In the genomic region with DNA sequence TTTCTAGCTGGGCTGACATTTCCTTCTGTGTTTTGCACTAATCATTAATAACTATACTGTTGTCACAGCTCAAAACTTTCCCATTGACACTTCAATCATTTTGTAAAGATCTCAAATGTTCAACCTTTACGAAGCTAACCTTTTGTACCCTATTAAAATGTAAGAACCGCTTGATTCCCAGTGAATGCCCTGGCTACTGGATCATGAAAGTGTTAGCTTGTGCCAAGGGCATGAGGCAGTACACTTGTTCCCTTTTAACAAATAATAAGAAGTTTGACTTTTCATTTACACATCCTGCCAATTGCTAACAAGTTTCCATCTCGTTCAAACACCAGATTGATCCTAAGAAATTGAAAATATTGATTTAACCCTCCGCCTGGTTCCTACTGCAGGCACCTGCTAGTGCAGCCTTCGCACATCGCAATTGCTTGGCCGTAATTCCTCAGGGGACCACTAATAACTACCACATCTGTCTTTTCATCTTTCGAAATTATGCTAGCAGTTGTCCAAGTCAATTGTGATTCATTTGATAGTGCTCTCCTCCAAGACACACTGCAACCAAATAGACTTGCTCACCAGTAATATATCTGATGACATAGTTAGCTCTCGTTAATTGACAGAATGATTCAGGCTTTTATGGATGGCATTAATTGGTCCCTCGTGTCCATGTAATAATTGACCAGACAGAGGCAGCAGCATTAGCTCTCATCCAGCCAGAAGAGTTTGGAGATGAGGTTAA, we compare ENCODE assay signal across 22 mouse cellular contexts.
A peak's percentile ranks its signal among the peaks of the same experiment; 100 is the strongest.
DNase-seq lines count a peak whose midpoint lies in the region; ATAC-seq lines count a peak whose summit lies in the region.
"Had no signal": no experiment of that assay in that cellular context is flagged by ENCODE, and none has a peak within 500 bp of the region (broad histone marks: within the 10 kb centered on the region; RNA-seq: fewer than 3 reads in every experiment).

No protein-coding gene starts in this region.

- WGBS in forebrain, embryonic 12.5 days: 67% methylated on average over 10 of the region's 10 CpGs
- WGBS in forebrain, embryonic 15.5 days: 56% methylated on average over 10 of the region's 10 CpGs
- WGBS in kidney, embryonic 16.5 days: 81% methylated on average over 10 of the region's 10 CpGs
- WGBS in neural tube, embryonic 13.5 days: 45% methylated on average over 10 of the region's 10 CpGs
- WGBS in neural tube, embryonic 15.5 days: 43% methylated on average over 10 of the region's 10 CpGs

- H3K9me3 ChIP-seq in forebrain, embryonic 12.5 days: no peaks in the 10 kb centered on the region
- no peaks in the 10 kb centered on the region for H3K9me3 ChIP-seq in forebrain, embryonic 15.5 days
- no peaks in the 10 kb centered on the region for H3K9me3 ChIP-seq in kidney, embryonic 16.5 days (ENCODE audit: low read length)
- no peaks in the 10 kb centered on the region for H3K9me3 ChIP-seq in neural tube, embryonic 13.5 days
- no peaks in the 10 kb centered on the region for H3K9me3 ChIP-seq in neural tube, embryonic 15.5 days (replicated peaks)
- H3K9me3 ChIP-seq: embryonic facial prominence, embryonic 15.5 days; limb, embryonic 12.5 days had no signal

- H3K27ac ChIP-seq in forebrain, embryonic 12.5 days: no peak overlapping the region
- no peak overlapping the region for H3K27ac ChIP-seq in forebrain, embryonic 15.5 days (replicated peaks)
- H3K27ac ChIP-seq in kidney, embryonic 16.5 days (ENCODE audit: low read length): no peak overlapping the region
- no peak overlapping the region for H3K27ac ChIP-seq in neural tube, embryonic 13.5 days (replicated peaks)
- H3K27ac ChIP-seq in neural tube, embryonic 15.5 days (replicated peaks): no peak overlapping the region
- H3K27ac ChIP-seq: embryonic facial prominence, embryonic 15.5 days; limb, embryonic 12.5 days; liver, embryonic 14.5 days had no signal

- peaks cover 50% of the 10 kb centered on the region for H3K4me1 ChIP-seq in forebrain, embryonic 12.5 days
- peaks cover 33% of the 10 kb centered on the region for H3K4me1 ChIP-seq in forebrain, embryonic 15.5 days
- H3K4me1 ChIP-seq in kidney, embryonic 16.5 days (ENCODE audit: insufficient read depth, low read length): peaks cover 37% of the 10 kb centered on the region
- peaks cover 64% of the 10 kb centered on the region for H3K4me1 ChIP-seq in neural tube, embryonic 13.5 days (replicated peaks)
- H3K4me1 ChIP-seq in neural tube, embryonic 15.5 days: peaks cover 30% of the 10 kb centered on the region

- ATAC-seq in forebrain, embryonic 12.5 days (ENCODE audit: low FRiP score): peak; percentile 48; the same call in 1 of the 2 replicates
- ATAC-seq in forebrain, embryonic 15.5 days (replicated peaks): no peak
- ATAC-seq in kidney, embryonic 16.5 days (ENCODE audit: low FRiP score, low TSS enrichment): no peak
- peak; percentile 11; the same call in 1 of the 2 replicates for ATAC-seq in neural tube, embryonic 13.5 days (ENCODE audit: low read depth)
- no peak for ATAC-seq in neural tube, embryonic 15.5 days (ENCODE audit: low FRiP score)
- ATAC-seq in megakaryocyte, adult 5-6 weeks (ENCODE audit: poor library complexity, severe bottlenecking): no peak

- H3K27me3 ChIP-seq in forebrain, embryonic 12.5 days: no peaks in the 10 kb centered on the region
- no peaks in the 10 kb centered on the region for H3K27me3 ChIP-seq in forebrain, embryonic 15.5 days
- no peaks in the 10 kb centered on the region for H3K27me3 ChIP-seq in kidney, embryonic 16.5 days (ENCODE audit: insufficient read depth, low read length)
- no peaks in the 10 kb centered on the region for H3K27me3 ChIP-seq in neural tube, embryonic 13.5 days
- no peaks in the 10 kb centered on the region for H3K27me3 ChIP-seq in neural tube, embryonic 15.5 days (replicated peaks)
- H3K27me3 ChIP-seq: embryonic facial prominence, embryonic 15.5 days; limb, embryonic 12.5 days had no signal

- no peaks in the 10 kb centered on the region for H3K36me3 ChIP-seq in forebrain, embryonic 12.5 days (replicated peaks)
- no peaks in the 10 kb centered on the region for H3K36me3 ChIP-seq in forebrain, embryonic 15.5 days
- H3K36me3 ChIP-seq in kidney, embryonic 16.5 days (ENCODE audit: insufficient read depth, low read length): 0 out of 2 replicates have a peak, but pooled peaks cover 2% of the 10 kb centered on the region
- H3K36me3 ChIP-seq in neural tube, embryonic 13.5 days: no peaks in the 10 kb centered on the region
- H3K36me3 ChIP-seq in neural tube, embryonic 15.5 days: no peaks in the 10 kb centered on the region
- H3K36me3 ChIP-seq: embryonic facial prominence, embryonic 15.5 days; limb, embryonic 12.5 days had no signal

- no peak overlapping the region for H3K9ac ChIP-seq in forebrain, embryonic 12.5 days
- no peak overlapping the region for H3K9ac ChIP-seq in forebrain, embryonic 15.5 days (replicated peaks)
- H3K9ac ChIP-seq in kidney, embryonic 16.5 days (replicated peaks; ENCODE audit: low read length): no peak overlapping the region
- H3K9ac ChIP-seq in neural tube, embryonic 13.5 days: no peak overlapping the region
- H3K9ac ChIP-seq in neural tube, embryonic 15.5 days (replicated peaks): no peak overlapping the region
- H3K9ac ChIP-seq: embryonic facial prominence, embryonic 15.5 days; limb, embryonic 12.5 days; liver, embryonic 14.5 days; lung, embryonic 14.5 days had no signal

- DNase-seq in kidney, adult 9 months: peak; percentile 67
- DNase-seq in layer of hippocampus, adult 18-20 months (ENCODE audit: low spot score in 2 of 2): no peak
- DNase-seq: adrenal gland, postnatal 36 days; cerebellum, adult 11 months; cerebellum, adult 9-11 months; gastrocnemius, postnatal 36 days; heart, postnatal 36 days; kidney, adult 18-20 months; kidney, postnatal 25 days; lung, embryonic 14.5 days; lung, postnatal 36 days; right cerebral cortex, postnatal 25 days; spleen, adult 18-20 months had no signal

- H3K4me2 ChIP-seq in forebrain, embryonic 12.5 days: no peak overlapping the region
- H3K4me2 ChIP-seq in forebrain, embryonic 15.5 days (replicated peaks): no peak overlapping the region
- H3K4me2 ChIP-seq in kidney, embryonic 16.5 days (replicated peaks; ENCODE audit: low read depth, low read length): no peak overlapping the region
- H3K4me2 ChIP-seq in neural tube, embryonic 13.5 days: no peak overlapping the region
- H3K4me2 ChIP-seq in neural tube, embryonic 15.5 days: no peak overlapping the region
- H3K4me2 ChIP-seq: embryonic facial prominence, embryonic 15.5 days; limb, embryonic 12.5 days; lung, embryonic 14.5 days had no signal

- H3K4me3 ChIP-seq in forebrain, embryonic 12.5 days (replicated peaks): no peak overlapping the region
- H3K4me3 ChIP-seq in forebrain, embryonic 15.5 days: no peak overlapping the region
- H3K4me3 ChIP-seq in kidney, embryonic 16.5 days (ENCODE audit: low read length): no peak overlapping the region
- H3K4me3 ChIP-seq in neural tube, embryonic 13.5 days: no peak overlapping the region
- no peak overlapping the region for H3K4me3 ChIP-seq in neural tube, embryonic 15.5 days (replicated peaks)
- H3K4me3 ChIP-seq: embryonic facial prominence, embryonic 15.5 days; limb, embryonic 12.5 days had no signal

Comparison
In these comparisons a context has a peak if more than half of its experiments do, and no peak if none do; other contexts are left out.
1. ATAC-seq: peak in forebrain, embryonic 12.5 days (single experiment) and neural tube, embryonic 13.5 days (single experiment); none in forebrain, embryonic 15.5 days (single experiment), kidney, embryonic 16.5 days (single experiment), neural tube, embryonic 15.5 days (single experiment) and megakaryocyte, adult 5-6 weeks (single experiment).